Mouse (Mus musculus) Patski (cell line): ENCODE measurements around the gene AK157302. TPM values are rescaled to one million over a fixed set of nuclear protein-coding genes. Genes with fewer than 3 reads are reported as not detected.

Experiments used
- ATAC-seq: fragments of 100-300 bp; one replicate; pipeline ENCODE4 v1.8.0; 2021
- CTCF ChIA-PET: fragments of 350-600 bp; sonication (Branson Sonifier 250); formaldehyde crosslinking; loops from one replicate; lab custom pipeline; 2022; ENCODE audit warnings: inconsistent platforms; lab: Charles Lee
- POLR2A ChIA-PET: fragments of 350-600 bp; sonication (Branson Sonifier 250); formaldehyde crosslinking; loops from one replicate; lab custom pipeline; 2022; ENCODE audit warnings: antibody characterized with exemption, inconsistent platforms; lab: Charles Lee
- DNase-seq: peaks from one replicate; pipeline ENCODE4 v3.0.0-alpha.2; 2011; ENCODE audit warnings: low read depth, low spot score
- H3K27me3 ChIP-seq: fragments of 371-371 bp; one replicate; pipeline ENCODE4 v1.5.1; 2021
- CTCF ChIP-seq: fragments of 100-300 bp; IDR thresholded peaks from one replicate; pipeline ENCODE4 v1.5.1; 2021
- in situ Hi-C: fragments of 300-500 bp; cut with MboI; formaldehyde crosslinking; loops from 3 replicates; pipeline ENCODE4 v1.11.1; 2018; ENCODE audit warnings: low pct_unique_long_range_greater_than_20kb, mixed read lengths
- polyA plus RNA-seq: library from polyadenylated mRNA; unstranded; gene quantifications from one replicate; pipeline ENCODE4 v1.2.3, GENCODE M21; 2021

AK157302 gene
- polyA plus RNA-seq, 1 experiment from 2014 or later = 34.4 TPM

DNA sequence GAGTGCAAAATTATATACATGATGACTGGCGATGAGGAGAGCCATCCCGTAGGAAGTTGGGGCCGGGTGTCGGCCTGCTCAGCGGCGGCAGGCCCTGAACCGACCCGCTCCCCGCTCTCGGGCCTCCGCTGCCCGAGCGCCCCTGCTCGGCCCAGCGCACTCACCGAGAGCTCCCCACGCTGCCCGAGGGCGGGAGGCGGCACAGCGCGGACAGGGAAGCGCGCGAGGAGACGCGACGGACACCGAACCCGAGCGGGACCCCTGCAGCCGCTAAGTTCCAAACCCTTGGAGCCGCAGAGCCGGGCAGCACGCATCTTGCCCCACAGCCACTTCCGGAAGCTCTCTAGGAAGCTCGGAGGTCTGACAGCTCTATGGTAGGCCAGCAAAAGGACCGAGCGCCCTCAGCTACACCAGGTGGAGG lies 35.8 kb downstream of the AK157302 start, which contains the start of gene Zkscan8:
Zkscan8 (minus strand) TSS at position 340 of the 421 bp plus-strand sequence.
- peak; percentile 66 for DNase-seq
- POLR2A ChIA-PET = no interaction called here
- in situ Hi-C loops = no loop called here

DNA sequence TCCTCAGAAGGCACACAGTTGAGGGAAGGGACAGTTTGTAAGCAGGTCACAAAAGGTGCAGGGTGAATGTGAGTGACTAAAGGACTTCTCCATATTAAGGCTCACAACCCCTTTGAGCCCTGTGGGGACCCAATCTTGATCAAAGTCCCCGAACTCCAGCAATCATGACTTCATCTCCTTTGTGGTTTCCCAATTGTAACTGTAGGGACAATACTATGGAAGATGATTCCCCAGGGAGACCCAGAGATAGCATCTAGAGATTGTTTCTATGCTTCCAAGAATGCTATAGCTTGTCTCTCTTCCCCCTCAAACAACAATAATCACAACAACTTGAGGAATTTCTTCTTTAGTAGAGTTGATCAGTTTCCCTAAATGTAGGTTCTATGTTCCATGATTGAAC lies 47.7 kb downstream of the AK157302 start, which contains the start of gene Olfr1366:
Olfr1366 (minus strand) TSS at position 101 of the 400 bp plus-strand sequence.
- POLR2A ChIA-PET = no interaction called here
- peaks cover 26% of the 10 kb centered on the region for H3K27me3 ChIP-seq
- ATAC-seq = no peak
- in situ Hi-C loops = no loop called here
- TF ChIP-seq CTCF = no peak
- DNase-seq = no peak
- CTCF ChIA-PET = no interaction called here

More for the DNA sequence above, 35.8 kb downstream of the AK157302 start, which contains the start of gene Zkscan8:
- ATAC-seq = peak; percentile 100
- TF ChIP-seq CTCF = no peak
- CTCF ChIA-PET = interaction anchor here (1.3 kb wide), 1 partner anchor 9 kb away, joined by 6 read pairs; no protein-coding TSS in a partner anchor
- H3K27me3 ChIP-seq = peaks cover 6% of the 10 kb centered on the region

Other genes starting within 250 kb of the AK157302 start
- gene Gpx5, start 202.5 kb upstream of the AK157302 start, polyA plus RNA-seq = not detected
- gene Gpx6, start 183.1 kb upstream of the AK157302 start, polyA plus RNA-seq = not detected
- gene Olfr1367, start 148.3 kb upstream of the AK157302 start, polyA plus RNA-seq = not detected
- 10.4 TPM for gene Zscan12, start 132.4 kb upstream of the AK157302 start, polyA plus RNA-seq
- 54.0 TPM for gene Zkscan3, start 92.5 kb upstream of the AK157302 start, polyA plus RNA-seq
- gene Pgbd1, start 54.2 kb upstream of the AK157302 start, polyA plus RNA-seq = 0.17 TPM
- 25.5 TPM for gene Zscan26, start 41.5 kb upstream of the AK157302 start, polyA plus RNA-seq
- gene Nkapl, start 26.7 kb upstream of the AK157302 start, polyA plus RNA-seq = 0.42 TPM
- 2.5 TPM for gene Zkscan4, start 16.3 kb upstream of the AK157302 start, polyA plus RNA-seq
- gene Gm10065, start 15.8 kb upstream of the AK157302 start, polyA plus RNA-seq = not detected
- gene Gm11273, start 6.2 kb downstream of the AK157302 start, polyA plus RNA-seq = 416 TPM
- 12.5 TPM for gene Zkscan8, start 35.9 kb downstream of the AK157302 start, polyA plus RNA-seq
- 0.01 TPM for gene Olfr1366, start 47.6 kb downstream of the AK157302 start, polyA plus RNA-seq
- gene Olfr1535, start 64.7 kb downstream of the AK157302 start, polyA plus RNA-seq = 0.09 TPM
- gene Olfr1364, start 86.5 kb downstream of the AK157302 start, polyA plus RNA-seq = not detected
- not detected for gene Olfr1362, start 118.8 kb downstream of the AK157302 start, polyA plus RNA-seq
- gene Olfr11, start 147.3 kb downstream of the AK157302 start, polyA plus RNA-seq = not detected
- not detected for gene Olfr1361, start 168.2 kb downstream of the AK157302 start, polyA plus RNA-seq
- gene Olfr1360, start 182.2 kb downstream of the AK157302 start, polyA plus RNA-seq = not detected
- not detected for gene Olfr1359, start 202.9 kb downstream of the AK157302 start, polyA plus RNA-seq
- 1.1 TPM for gene Hist1h2bl, start 220.9 kb downstream of the AK157302 start, polyA plus RNA-seq
- gene Hist1h2ai, start 221.2 kb downstream of the AK157302 start, polyA plus RNA-seq = not detected
- 4.9 TPM for gene Hist1h3h, start 222.4 kb downstream of the AK157302 start, polyA plus RNA-seq
- not detected for gene Hist1h2bm, start 226.8 kb downstream of the AK157302 start, polyA plus RNA-seq
- gene Hist1h4j, start 239.8 kb downstream of the AK157302 start, polyA plus RNA-seq = 1.2 TPM